Mouse (Mus musculus) adrenal gland, adult 8-10 months (tissue): ENCODE results near the gene Ywhag. TPM values are rescaled to one million over a fixed set of nuclear protein-coding genes. Genes with fewer than 3 reads are reported as not detected.

Source experiments
- DNase-seq: peaks from one replicate; pipeline ENCODE4 v3.0.0; 2022
- total RNA-seq, 4 experiments: library from RNA; stranded (reverse); gene quantifications; 2 replicates each; pipeline ENCODE4 v1.2.4; 2022

Ywhag gene
- 100 to 1,000 TPM; 434 to 601 (median 481) TPM for total RNA-seq

DNA sequence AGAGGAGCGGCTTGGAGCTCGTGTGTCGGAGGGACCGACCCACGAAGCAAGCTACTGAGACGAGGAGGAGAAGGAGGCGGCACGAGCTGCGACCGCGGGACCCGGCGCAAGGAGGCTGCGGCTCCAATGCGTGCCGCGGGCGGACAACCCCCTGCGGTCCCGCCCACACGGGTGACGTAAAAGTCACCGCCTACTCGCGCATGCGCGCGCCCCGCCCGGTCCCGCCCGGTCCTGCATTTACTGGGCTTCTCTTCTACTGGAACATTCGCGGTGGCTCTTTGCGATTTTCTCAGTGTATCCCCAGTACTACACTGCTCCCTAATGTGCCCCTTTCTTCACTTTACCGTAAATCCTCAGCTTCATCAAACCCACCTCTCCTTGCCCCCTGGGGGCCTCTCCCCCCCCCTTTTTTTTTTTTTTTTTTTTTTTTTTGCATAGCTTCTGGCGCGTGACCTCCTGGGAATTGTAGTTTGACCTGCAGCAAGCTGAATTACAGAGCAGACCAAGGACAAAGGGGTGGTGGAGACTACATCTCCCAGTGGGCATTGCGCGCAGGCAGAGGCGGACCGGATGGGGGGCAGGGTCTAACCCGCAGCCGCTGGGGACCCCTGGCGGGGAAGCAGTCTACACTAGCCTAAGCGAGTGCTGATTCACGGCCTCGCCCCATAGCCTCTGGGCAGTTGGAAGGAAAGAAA lies at the start of gene Ywhag:
Ywhag (minus strand) TSS at position 136 of the 695 bp plus-strand sequence.
- peak; percentile 97 for DNase-seq

- DNase-seq, result no peak
These were observed 48.0 kb upstream of the Ywhag start for GRCm38 (mm10) chr5:135982398-135982797.

DNA sequence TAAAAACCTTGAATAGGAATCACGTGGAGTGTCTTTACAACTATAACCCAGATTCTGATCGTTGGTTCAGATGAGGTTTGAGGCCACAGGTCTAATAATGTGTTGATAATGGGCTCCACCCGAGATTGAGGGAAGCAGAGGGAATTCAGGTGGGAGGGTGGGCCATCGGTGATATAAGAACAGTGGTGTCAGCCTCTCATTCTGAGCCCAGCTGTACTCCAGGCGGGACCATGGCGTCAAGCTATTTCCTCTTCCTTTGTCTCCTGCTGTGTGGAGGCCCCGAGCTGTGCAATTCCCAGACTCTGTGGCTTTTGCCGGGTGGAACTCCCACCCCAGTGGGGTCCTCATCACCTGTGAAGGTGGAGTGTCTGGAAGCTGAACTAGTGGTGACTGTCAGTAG lies 45.5 kb upstream of the Ywhag start, which contains the start of gene Zp3:
Zp3 (plus strand) TSS at position 196 of the 400 bp plus-strand sequence.
- no peak for DNase-seq

DNA sequence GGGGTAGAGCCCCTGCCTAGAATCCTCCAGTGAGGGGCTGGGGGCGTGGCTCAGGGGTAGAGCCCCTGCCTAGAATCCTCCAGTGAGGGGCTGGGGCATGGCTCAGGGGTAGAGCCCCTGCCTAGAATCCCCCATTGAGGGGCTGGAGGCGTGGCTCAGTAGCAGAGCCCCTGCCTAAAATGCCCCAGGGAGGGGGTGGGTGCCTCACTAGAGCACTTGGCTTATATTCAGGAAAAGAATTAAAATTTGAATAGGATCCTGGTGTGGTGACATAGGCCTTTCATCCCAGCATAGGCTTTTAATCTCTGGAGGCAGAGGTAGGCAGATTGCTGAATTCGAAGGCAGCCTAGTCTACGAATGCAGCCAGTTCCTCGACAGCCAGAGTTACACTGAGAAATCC lies 45.0 kb upstream of the Ywhag start:
- DNase-seq, result no peak

DNA sequence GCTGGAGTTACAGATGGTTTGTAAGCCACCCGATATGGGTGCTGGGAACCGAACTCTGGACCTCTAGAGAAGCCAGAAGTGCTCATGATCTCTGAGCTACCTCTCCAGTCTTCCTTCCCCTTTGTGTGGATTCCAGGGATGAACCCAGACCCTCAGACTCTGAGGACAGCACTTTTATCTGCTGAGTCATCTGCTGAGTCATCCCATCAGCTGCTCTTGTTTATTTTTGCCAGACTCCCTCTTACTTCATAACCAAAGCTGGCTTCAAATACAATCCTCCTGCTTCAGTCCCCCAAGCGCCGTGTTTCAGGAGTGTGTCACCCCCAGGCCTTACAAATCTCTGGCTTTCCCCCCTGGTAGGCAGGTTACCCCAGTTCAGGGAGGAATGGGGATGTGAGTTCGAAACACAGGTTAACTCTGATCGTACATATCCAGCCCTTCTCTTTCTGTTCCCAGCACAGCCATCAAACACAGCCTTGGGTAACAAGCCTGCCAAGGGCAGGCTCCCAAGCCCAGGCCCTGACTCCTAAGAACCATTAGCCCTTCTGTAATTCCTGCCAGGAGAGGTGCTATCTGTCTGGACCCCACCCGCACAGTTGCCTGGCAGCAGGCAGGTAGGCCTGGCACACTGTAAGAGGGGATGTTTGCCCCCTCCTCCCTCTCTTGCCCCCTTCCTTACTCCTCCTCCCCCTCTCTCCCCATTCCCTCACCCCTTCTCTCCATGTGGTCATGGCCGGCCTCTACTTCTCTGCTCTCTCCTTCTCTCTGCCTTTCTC lies 41.7 kb upstream of the Ywhag start:
- no peak for DNase-seq

DNA sequence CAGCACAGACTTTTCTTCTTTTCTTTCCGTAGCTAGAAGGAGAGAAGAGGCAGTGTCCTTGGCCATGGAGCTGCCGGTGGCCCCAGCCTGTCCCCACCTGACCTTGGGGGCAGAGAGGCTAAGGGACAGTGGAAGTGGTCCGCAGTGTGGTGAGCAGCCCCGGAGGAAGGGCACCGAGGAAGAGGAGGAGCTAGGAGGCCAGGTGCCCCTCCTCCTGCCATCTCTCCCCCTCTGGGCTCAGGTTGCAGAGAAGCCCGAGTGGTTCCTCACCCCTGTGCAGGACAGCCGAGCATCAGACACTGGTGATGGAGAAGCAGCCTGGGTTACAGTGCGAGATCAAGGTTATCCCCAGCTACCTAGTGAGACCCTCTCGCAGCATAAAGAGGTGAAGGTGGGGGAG lies 39.9 kb upstream of the Ywhag start, which contains the start of gene Ssc4d:
Ssc4d (minus strand) TSS at position 167 of the 400 bp plus-strand sequence.
- no peak for DNase-seq

DNA sequence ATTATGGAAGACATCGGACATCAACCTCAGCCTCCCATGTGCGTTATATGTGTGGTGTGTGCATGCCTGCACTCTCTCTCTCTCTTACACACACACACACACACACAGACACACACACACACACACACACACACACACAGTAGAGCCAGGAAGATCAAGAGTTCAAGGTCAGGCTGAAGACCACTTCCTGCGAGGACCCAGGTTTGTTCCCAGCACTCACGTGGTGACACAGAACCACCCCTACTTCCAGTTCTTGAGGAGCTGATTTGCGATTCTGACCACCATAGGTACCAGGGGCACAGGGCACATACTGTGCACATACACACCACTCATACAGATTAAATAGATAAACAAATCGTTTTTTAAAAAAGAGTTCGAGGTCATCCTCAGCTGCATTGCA lies 37.5 kb upstream of the Ywhag start:
- DNase-seq, result no peak

GRCm38 (mm10) chr5:135970247-135970646 lies 35.8 kb upstream of the Ywhag start:
- DNase-seq, result no peak

- DNase-seq, result no peak
These were observed 34.4 kb upstream of the Ywhag start for GRCm38 (mm10) chr5:135968781-135969180.

DNA sequence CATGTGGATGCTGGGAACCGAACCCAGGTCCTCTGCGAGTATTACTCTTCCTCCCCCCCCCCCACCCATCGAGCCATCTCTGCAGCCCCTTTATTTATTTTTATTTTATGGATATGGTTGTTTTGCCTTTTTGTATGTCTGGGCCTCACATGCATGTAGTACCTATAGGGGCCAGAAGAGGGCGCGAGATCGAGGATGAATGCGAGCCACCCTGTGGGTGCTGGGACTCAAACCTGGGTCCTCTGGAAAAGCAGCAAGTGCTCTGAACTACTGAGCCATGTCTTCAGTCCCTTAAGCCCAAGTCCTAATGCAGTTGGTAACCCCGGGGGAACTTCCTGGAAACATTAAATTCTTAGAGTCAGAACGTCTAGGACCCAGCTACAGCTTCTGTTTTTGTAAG lies 32.5 kb upstream of the Ywhag start:
- DNase-seq, result no peak

DNA sequence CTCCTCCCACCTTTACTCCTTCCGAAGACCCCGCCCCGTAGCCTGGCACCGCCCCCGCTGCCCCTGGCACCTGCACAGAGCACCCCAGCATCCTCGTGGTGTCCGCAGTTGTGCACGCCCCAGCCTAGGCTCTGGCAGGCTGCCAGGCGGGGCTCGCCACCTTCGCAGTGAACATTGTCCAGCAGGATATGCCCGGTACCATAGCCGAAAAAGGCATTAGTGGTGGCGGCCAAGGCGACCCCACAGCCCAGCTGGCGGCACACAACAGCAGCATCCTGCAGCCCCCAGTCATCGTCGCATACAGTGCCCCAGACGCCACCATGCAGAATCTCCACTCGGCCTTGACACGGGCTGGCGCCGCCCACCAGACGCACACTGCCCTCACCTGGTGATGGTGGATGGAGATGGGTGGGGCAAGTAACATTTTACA lies 31.1 kb upstream of the Ywhag start:
- DNase-seq, result no peak

- no peak for DNase-seq
These were observed 28.8 kb upstream of the Ywhag start for GRCm38 (mm10) chr5:135963280-135963627.

- peak; percentile 99 for DNase-seq
These were observed 28.3 kb upstream of the Ywhag start for GRCm38 (mm10) chr5:135962492-135963279.

DNA sequence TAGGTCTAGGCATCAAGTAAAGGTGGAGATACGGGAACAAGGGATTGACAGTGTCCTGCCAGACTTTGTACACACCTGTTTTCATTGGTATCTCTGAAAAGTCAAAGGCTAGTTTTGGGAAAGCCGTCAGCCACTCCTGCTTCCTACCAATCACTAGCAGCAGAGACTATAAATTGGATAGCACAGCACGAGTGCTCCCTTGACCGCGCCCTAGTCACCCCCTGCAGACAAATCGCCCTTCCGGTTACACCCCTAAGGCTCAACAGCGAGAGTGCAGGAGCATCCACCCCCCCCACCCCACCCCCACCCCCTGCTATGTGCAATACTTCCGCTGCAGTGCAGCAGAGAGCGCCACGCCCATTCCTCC lies 27.7 kb upstream of the Ywhag start:
- no peak for DNase-seq

GRCm38 (mm10) chr5:135960909-135961635 lies 26.7 kb upstream of the Ywhag start:
- DNase-seq, result no peak

DNA sequence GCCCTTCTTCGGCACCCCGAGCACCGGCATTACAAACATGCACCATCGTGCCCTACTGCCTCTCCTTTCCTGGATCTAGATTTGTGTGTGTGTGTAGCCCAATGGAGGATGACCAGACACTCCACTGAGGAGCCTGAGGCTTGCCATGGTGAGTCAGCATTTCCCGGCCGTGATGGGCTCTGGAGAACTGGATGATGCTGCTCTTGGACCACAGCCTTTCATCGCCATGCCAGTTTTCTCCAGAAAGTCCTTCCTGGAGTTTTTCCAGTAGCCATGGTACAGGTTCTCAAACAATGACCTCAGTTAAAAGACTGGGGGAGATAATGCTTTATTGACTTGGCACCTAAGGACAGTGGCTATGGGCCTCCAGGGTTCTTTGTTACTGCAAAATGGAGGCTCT lies 25.5 kb upstream of the Ywhag start:
- DNase-seq, result no peak

DNA sequence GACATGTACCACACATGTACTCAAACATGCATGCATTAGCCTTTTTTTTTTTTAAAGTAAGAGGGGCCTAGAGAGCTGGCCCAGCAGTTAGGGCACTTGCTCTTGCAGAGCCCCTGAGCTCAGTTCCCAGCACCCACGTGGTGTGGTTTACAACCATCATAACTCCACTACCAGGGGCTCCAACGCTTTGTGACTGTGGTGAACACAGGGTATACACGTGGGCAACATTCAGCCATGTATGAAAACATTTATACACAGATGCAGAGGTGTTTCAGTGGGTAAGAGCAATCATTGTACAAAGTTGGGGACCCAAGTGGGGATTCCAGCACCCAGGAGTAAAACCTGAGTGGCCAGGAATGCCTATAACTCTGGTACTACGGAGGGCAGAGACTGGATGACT lies 24.0 kb upstream of the Ywhag start:
- no peak for DNase-seq

DNA sequence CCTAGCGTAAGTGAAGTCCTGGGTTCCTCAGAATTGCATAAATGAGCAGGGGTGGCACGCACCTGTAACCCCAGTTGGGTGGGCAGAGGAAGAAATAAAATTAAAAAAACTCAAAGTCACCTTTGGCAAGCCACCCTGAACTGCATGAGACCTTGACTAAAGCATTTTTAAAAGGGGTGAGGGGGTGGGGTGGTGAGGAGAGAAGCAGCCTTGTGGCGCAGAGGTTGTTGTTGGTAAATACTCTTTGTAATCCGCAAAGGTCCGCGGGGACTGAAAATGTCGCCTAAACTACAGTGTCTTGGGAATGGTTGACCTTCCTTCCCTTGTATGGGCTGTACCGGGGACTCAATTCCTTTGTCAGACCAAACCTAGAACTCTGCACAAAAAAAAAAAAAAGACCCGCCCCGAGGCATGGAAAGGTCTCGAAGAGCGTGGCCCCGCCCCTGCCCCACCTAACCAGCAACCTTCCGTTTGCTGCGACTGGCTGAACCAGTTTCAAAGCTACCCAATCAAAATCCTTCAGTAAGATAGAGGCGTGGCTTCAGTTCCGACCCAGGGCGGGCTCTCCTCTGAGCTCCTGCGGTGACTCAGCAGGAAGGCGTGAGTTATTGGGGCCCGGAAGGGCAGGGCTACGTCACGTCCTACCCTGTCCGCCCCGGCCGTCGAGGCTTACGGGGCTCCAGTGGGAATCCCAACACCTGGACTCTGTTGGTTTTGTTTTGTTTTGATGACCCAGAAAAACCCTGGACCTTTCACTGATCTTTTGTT lies 23.0 kb upstream of the Ywhag start:
- peak; percentile 97 for DNase-seq

DNA sequence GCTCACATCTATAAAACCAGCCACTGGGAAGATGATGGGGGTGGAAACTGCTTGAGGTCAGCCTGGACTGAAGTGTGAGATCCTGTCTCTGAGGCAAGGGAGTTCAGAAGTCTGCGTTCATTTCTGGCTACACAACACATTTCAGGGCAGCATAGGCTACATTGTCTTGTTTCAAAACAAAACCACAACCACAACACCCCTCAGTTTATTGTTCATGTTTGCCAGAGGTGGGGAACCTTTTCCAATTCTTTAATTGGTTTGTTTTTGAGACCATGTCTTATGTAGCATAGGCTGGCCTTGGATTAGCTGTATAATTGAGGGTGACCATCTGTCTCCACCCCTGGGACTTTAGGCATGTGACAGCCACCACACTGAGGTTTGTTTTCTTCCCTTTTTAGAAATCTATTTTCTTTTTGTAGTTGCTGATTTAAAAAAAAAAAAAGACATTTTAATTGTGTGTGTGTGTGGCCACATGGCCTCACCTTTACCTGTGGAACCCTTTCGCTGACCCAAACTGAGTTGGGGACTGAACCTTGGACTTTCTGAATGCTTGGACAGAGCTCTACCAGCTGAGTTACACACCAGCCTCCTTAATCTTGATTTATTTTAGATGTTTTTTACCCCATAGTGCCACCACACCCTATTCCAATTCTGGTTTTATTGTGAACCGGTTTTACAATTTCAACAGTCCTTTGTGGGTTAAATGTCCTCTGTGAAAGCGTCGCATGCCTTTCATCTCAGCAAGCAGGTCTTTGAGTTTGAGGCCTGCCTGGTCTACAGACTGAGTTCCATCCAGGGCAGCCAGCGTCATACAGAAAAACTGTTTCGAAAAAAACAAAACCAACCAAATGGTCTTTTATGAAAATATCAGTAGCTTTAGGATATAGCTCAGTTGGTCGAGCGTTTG lies 22.1 kb upstream of the Ywhag start:
- DNase-seq, result no peak

- no peak for DNase-seq
These were observed 18.4 kb upstream of the Ywhag start for GRCm38 (mm10) chr5:135952830-135953229.

GRCm38 (mm10) chr5:135951660-135952059 lies 17.2 kb upstream of the Ywhag start:
- no peak for DNase-seq
